Mouse (Mus musculus): Measurements from ENCODE around the gene Gse1.

Gene Gse1

GRCm38 (mm10) chr8:120227891-120228591 is at the start of gene Gse1:
Gene Gse1 (plus strand): TSS chr8:120228456.
- no peak for TF ChIP-seq GATA4 (IDR thresholded peaks at IDR 0.05; ENCODE audit: insufficient replicate concordance, low read length)

- no peak for TF ChIP-seq GATA4 (IDR thresholded peaks at IDR 0.05; ENCODE audit: insufficient replicate concordance, low read length)
Measured at GRCm38 (mm10) chr8:120179027-120179431, 49.2 kb upstream of the Gse1 start.

- no peak for TF ChIP-seq GATA4 (IDR thresholded peaks at IDR 0.05; ENCODE audit: insufficient replicate concordance, low read length)
Measured at GRCm38 (mm10) chr8:120180445-120180970, 47.7 kb upstream of the Gse1 start.

- TF ChIP-seq GATA4 (IDR thresholded peaks at IDR 0.05; ENCODE audit: insufficient replicate concordance, low read length), result no peak
Measured at GRCm38 (mm10) chr8:120181274-120181673, 47.0 kb upstream of the Gse1 start.

GRCm38 (mm10) chr8:120181861-120182414 is 46.3 kb upstream of the Gse1 start:
- TF ChIP-seq GATA4 (IDR thresholded peaks at IDR 0.05; ENCODE audit: insufficient replicate concordance, low read length), result peak; percentile 15; the same call in 1 of the 2 replicates

GRCm38 (mm10) chr8:120184366-120184765 is 43.9 kb upstream of the Gse1 start:
- TF ChIP-seq GATA4 (IDR thresholded peaks at IDR 0.05; ENCODE audit: insufficient replicate concordance, low read length), result no peak

GRCm38 (mm10) chr8:120184850-120185792 is 43.1 kb upstream of the Gse1 start:
- no peak for TF ChIP-seq GATA4 (IDR thresholded peaks at IDR 0.05; ENCODE audit: insufficient replicate concordance, low read length)

- no peak for TF ChIP-seq GATA4 (IDR thresholded peaks at IDR 0.05; ENCODE audit: insufficient replicate concordance, low read length)
Measured at GRCm38 (mm10) chr8:120186454-120186853, 41.8 kb upstream of the Gse1 start.

GRCm38 (mm10) chr8:120188510-120188909 is 39.7 kb upstream of the Gse1 start:
- no peak for TF ChIP-seq GATA4 (IDR thresholded peaks at IDR 0.05; ENCODE audit: insufficient replicate concordance, low read length)

GRCm38 (mm10) chr8:120189440-120189839 is 38.8 kb upstream of the Gse1 start:
- no peak for TF ChIP-seq GATA4 (IDR thresholded peaks at IDR 0.05; ENCODE audit: insufficient replicate concordance, low read length)

GRCm38 (mm10) chr8:120190107-120190809 is 38.0 kb upstream of the Gse1 start:
- no peak for TF ChIP-seq GATA4 (IDR thresholded peaks at IDR 0.05; ENCODE audit: insufficient replicate concordance, low read length)

GRCm38 (mm10) chr8:120190810-120191413 is 37.3 kb upstream of the Gse1 start:
- no peak for TF ChIP-seq GATA4 (IDR thresholded peaks at IDR 0.05; ENCODE audit: insufficient replicate concordance, low read length)

GRCm38 (mm10) chr8:120191633-120192032 is 36.6 kb upstream of the Gse1 start:
- no peak for TF ChIP-seq GATA4 (IDR thresholded peaks at IDR 0.05; ENCODE audit: insufficient replicate concordance, low read length)

- no peak for TF ChIP-seq GATA4 (IDR thresholded peaks at IDR 0.05; ENCODE audit: insufficient replicate concordance, low read length)
Measured at GRCm38 (mm10) chr8:120192118-120192517, 36.1 kb upstream of the Gse1 start.
